Mouse (Mus musculus) bone marrow, adult 2 months (tissue): ENCODE measurements around the gene Slc22a14.

ENCODE experiments used
- CTCF ChIP-seq: fragments of 200-500 bp; IDR thresholded peaks from 2 replicates; pipeline ENCODE4 v1.5.1; 2011; ENCODE audit warnings: low read length, control low read depth; ENCODE audit not compliant: control insufficient read depth, insufficient read depth
- POLR2A ChIP-seq: fragments of 200-500 bp; IDR thresholded peaks from 2 replicates; pipeline ENCODE4 v1.6.1; 2011; ENCODE audit warnings: low read depth, mild to moderate bottlenecking, control low read depth, low read length, borderline replicate concordance; ENCODE audit not compliant: control insufficient read depth

- TF ChIP-seq POLR2A (no peak), CTCF (no peak)
Observed at GRCm38 (mm10) chr9:119201653-119202052, 163.7 kb downstream of the Slc22a14 start.
